Mouse (Mus musculus) liver, embryonic 12.5 days (tissue): ENCODE results near the gene Elmod3. TPM values are rescaled to one million over a fixed set of nuclear protein-coding genes. Genes with fewer than 3 reads are reported as not detected.

Experiments
- ATAC-seq: fragments of 200-750 bp; cut with Nextera tagmentation; 2 replicates; pipeline ENCODE4 v1.8.0; 2017; ENCODE audit warnings: moderate number of reproducible peaks, mild to moderate bottlenecking, moderate library complexity
- H3K27ac ChIP-seq: fragments of 300-500 bp; sonication (generic); 2 replicates; pipeline ENCODE4 v1.5.1; 2016; ENCODE audit warnings: mild to moderate bottlenecking
- H3K27me3 ChIP-seq: fragments of 300-500 bp; sonication (generic); replicated peaks from 2 replicates; pipeline ENCODE4 v1.6.1; 2016; ENCODE audit warnings: mild to moderate bottlenecking, moderate library complexity
- H3K36me3 ChIP-seq: fragments of 300-500 bp; sonication (generic); 2 replicates; pipeline ENCODE4 v1.6.1; 2016; ENCODE audit warnings: mild to moderate bottlenecking, moderate library complexity
- H3K4me1 ChIP-seq: fragments of 300-500 bp; sonication (generic); 2 replicates; pipeline ENCODE4 v1.6.1; 2016
- H3K4me2 ChIP-seq: fragments of 300-500 bp; sonication (generic); 2 replicates; pipeline ENCODE4 v1.6.1; 2016; ENCODE audit warnings: mild to moderate bottlenecking, moderate library complexity
- H3K4me3 ChIP-seq: fragments of 300-500 bp; sonication (generic); 2 replicates; pipeline ENCODE4 v1.5.1; 2016; ENCODE audit warnings: mild to moderate bottlenecking, moderate library complexity
- H3K9ac ChIP-seq: fragments of 300-500 bp; sonication (generic); 2 replicates; pipeline ENCODE4 v1.6.1; 2016; ENCODE audit warnings: mild to moderate bottlenecking, moderate library complexity
- H3K9me3 ChIP-seq: fragments of 300-500 bp; sonication (generic); replicated peaks from 2 replicates; pipeline ENCODE4 v1.6.1; 2016; ENCODE audit warnings: mild to moderate bottlenecking, moderate library complexity
- WGBS: fragments of 180-500 bp; shearing (Covaris S2); methylation state at CpG from one replicate; pipeline ENCODE4 v1.1.7; 2016; ENCODE audit not compliant: insufficient replicate concordance; 5-methylcytosine and 5-hydroxymethylcytosine counted together
- polyA plus RNA-seq: library from polyadenylated mRNA; unstranded; fragments of >200 nt; fragmentation: Nextera tagmentation; extraction: Ambion mirVana; gene quantifications from 2 replicates; pipeline ENCODE4 v1.2.1, GENCODE M21; 2016

Elmod3 gene
- polyA plus RNA-seq, 1 experiment from 2014 or later, result 7.6 TPM

- no peak overlapping the region for H3K4me3 ChIP-seq
- H3K9ac ChIP-seq, result no peak overlapping the region
- H3K9me3 ChIP-seq, result no peaks in the 10 kb centered on the region
- H3K4me2 ChIP-seq, result no peak overlapping the region
- 88% methylated on average over 16 of the region's 16 CpGs for WGBS
- H3K27ac ChIP-seq, result no peak overlapping the region
- H3K36me3 ChIP-seq, result peaks cover 22% of the 10 kb centered on the region
- H3K4me1 ChIP-seq, result no peaks in the 10 kb centered on the region
- no peaks in the 10 kb centered on the region for H3K27me3 ChIP-seq
- no peak for ATAC-seq
These were observed 29.1 kb upstream of the Elmod3 start for GRCm38 (mm10) chr6:72627276-72627675.

- ATAC-seq, result no peak
- no peak overlapping the region for H3K4me2 ChIP-seq
- H3K4me1 ChIP-seq, result peaks cover 4% of the 10 kb centered on the region; the same call in 1 of the 2 replicates
- peaks cover 18% of the 10 kb centered on the region for H3K36me3 ChIP-seq
- no peak overlapping the region for H3K4me3 ChIP-seq
- H3K9ac ChIP-seq, result no peak overlapping the region
- 67% methylated on average over 7 of the region's 7 CpGs for WGBS
- H3K27me3 ChIP-seq, result no peaks in the 10 kb centered on the region
- H3K9me3 ChIP-seq, result no peaks in the 10 kb centered on the region
- H3K27ac ChIP-seq, result no peak overlapping the region
These were observed 28.2 kb upstream of the Elmod3 start for GRCm38 (mm10) chr6:72626391-72626790.

- ATAC-seq, result no peak
- no peaks in the 10 kb centered on the region for H3K27me3 ChIP-seq
- H3K36me3 ChIP-seq, result peaks cover 7% of the 10 kb centered on the region; the same call in 1 of the 2 replicates
- H3K9me3 ChIP-seq, result no peaks in the 10 kb centered on the region
- WGBS, result 71% methylated on average over 8 of the region's 8 CpGs
- H3K4me2 ChIP-seq, result no peak overlapping the region
- no peak overlapping the region for H3K4me3 ChIP-seq
- H3K9ac ChIP-seq, result no peak overlapping the region
- peaks cover 21% of the 10 kb centered on the region for H3K4me1 ChIP-seq
- no peak overlapping the region for H3K27ac ChIP-seq
These were observed 25.6 kb upstream of the Elmod3 start for GRCm38 (mm10) chr6:72623661-72624402.

GRCm38 (mm10) chr6:72622917-72623316 is 24.7 kb upstream of the Elmod3 start:
- ATAC-seq, result no peak
- Histone ChIP-seq H3K36me3 (peaks cover 5% of the 10 kb centered on the region; the same call in 1 of the 2 replicates), H3K4me1 (peaks cover 21% of the 10 kb centered on the region), H3K4me3 (no peak overlapping the region), H3K4me2 (no peak overlapping the region), H3K9ac (no peak overlapping the region), H3K9me3 (no peaks in the 10 kb centered on the region), H3K27ac (no peak overlapping the region), H3K27me3 (no peaks in the 10 kb centered on the region)
- whole genome bisulfite sequencing, result 47% methylated on average over 3 of the region's 3 CpGs

- no peaks in the 10 kb centered on the region for H3K36me3 ChIP-seq
- H3K4me2 ChIP-seq, result no peak overlapping the region
- H3K27ac ChIP-seq, result no peak overlapping the region
- 33% methylated on average over 5 of the region's 5 CpGs for WGBS
- ATAC-seq, result no peak
- peaks cover 32% of the 10 kb centered on the region for H3K4me1 ChIP-seq
- H3K9ac ChIP-seq, result no peak overlapping the region
- H3K27me3 ChIP-seq, result no peaks in the 10 kb centered on the region
- H3K4me3 ChIP-seq, result no peak overlapping the region
- H3K9me3 ChIP-seq, result no peaks in the 10 kb centered on the region
These were observed 22.7 kb upstream of the Elmod3 start for GRCm38 (mm10) chr6:72620920-72621319.

GRCm38 (mm10) chr6:72619734-72620532 is 21.7 kb upstream of the Elmod3 start:
- no peak for ATAC-seq
- no peaks in the 10 kb centered on the region for H3K27me3 ChIP-seq
- no peak overlapping the region for H3K4me3 ChIP-seq
- peak overlapping the region; percentile 33 for H3K4me2 ChIP-seq
- H3K9me3 ChIP-seq, result no peaks in the 10 kb centered on the region
- peaks cover 42% of the 10 kb centered on the region for H3K4me1 ChIP-seq
- H3K36me3 ChIP-seq, result no peaks in the 10 kb centered on the region
- peak overlapping the region; percentile 53 for H3K27ac ChIP-seq
- 22% methylated on average over 12 of the region's 12 CpGs for WGBS
- H3K9ac ChIP-seq, result no peak overlapping the region; the same call in 1 of the 2 replicates

GRCm38 (mm10) chr6:72616643-72617288 is 18.6 kb upstream of the Elmod3 start, which contains the start of gene Tgoln1:
TSS of gene Tgoln1 (minus strand) at chr6:72617000.
- ATAC-seq, result peak; percentile 95
- Histone ChIP-seq H3K4me1 (peaks cover 59% of the 10 kb centered on the region), H3K4me3 (peak within 1 kb of the TSS; percentile 80), H3K9me3 (no peaks in the 10 kb centered on the region), H3K4me2 (peak within 1 kb of the TSS; percentile 95), H3K36me3 (peaks cover 21% of the 10 kb centered on the region), H3K27ac (peak within 1 kb of the TSS; percentile 89), H3K27me3 (no peaks in the 10 kb centered on the region), H3K9ac (peak within 1 kb of the TSS; percentile 82)
- under 1% methylated on average over 41 of the region's 41 CpGs for WGBS

GRCm38 (mm10) chr6:72615561-72616375 is 17.6 kb upstream of the Elmod3 start:
- no peak for ATAC-seq

GRCm38 (mm10) chr6:72615151-72615550 is 16.9 kb upstream of the Elmod3 start:
- no peak overlapping the region for H3K27ac ChIP-seq
- H3K4me1 ChIP-seq, result peaks cover 46% of the 10 kb centered on the region
- no peaks in the 10 kb centered on the region for H3K9me3 ChIP-seq
- 29% methylated on average over 2 of the region's 2 CpGs for WGBS
- peak overlapping the region; percentile 82 for H3K9ac ChIP-seq
- H3K36me3 ChIP-seq, result peaks cover 37% of the 10 kb centered on the region
- H3K27me3 ChIP-seq, result no peaks in the 10 kb centered on the region
- ATAC-seq, result no peak
- peak overlapping the region; percentile 80 for H3K4me3 ChIP-seq
- H3K4me2 ChIP-seq, result peak overlapping the region; percentile 95

More at GRCm38 (mm10) chr6:72615561-72616375, 17.6 kb upstream of the Elmod3 start:
- H3K9me3 ChIP-seq, result no peaks in the 10 kb centered on the region
- peak overlapping the region; percentile 95 for H3K4me2 ChIP-seq
- WGBS, result 14% methylated on average over 25 of the region's 25 CpGs
- H3K27ac ChIP-seq, result peak overlapping the region; percentile 89
- H3K27me3 ChIP-seq, result no peaks in the 10 kb centered on the region
- peak overlapping the region; percentile 80 for H3K4me3 ChIP-seq
- peak overlapping the region; percentile 82 for H3K9ac ChIP-seq
- H3K36me3 ChIP-seq, result peaks cover 31% of the 10 kb centered on the region
- peaks cover 51% of the 10 kb centered on the region for H3K4me1 ChIP-seq

- 73% methylated on average over 4 of the region's 4 CpGs for WGBS
- Histone ChIP-seq H3K36me3 (peaks cover 80% of the 10 kb centered on the region), H3K9me3 (no peaks in the 10 kb centered on the region)
These were observed 12.0 kb upstream of the Elmod3 start for GRCm38 (mm10) chr6:72610261-72610660.

GRCm38 (mm10) chr6:72608662-72609184 is 10.5 kb upstream of the Elmod3 start:
- Histone ChIP-seq H3K9me3 (no peaks in the 10 kb centered on the region), H3K4me3 (no peak overlapping the region), H3K4me2 (no peak overlapping the region), H3K9ac (no peak overlapping the region), H3K4me1 (peaks cover 12% of the 10 kb centered on the region; the same call in 1 of the 2 replicates), H3K36me3 (peaks cover 88% of the 10 kb centered on the region), H3K27ac (no peak overlapping the region), H3K27me3 (no peaks in the 10 kb centered on the region)
- no peak for ATAC-seq
- 85% methylated on average over 4 of the region's 4 CpGs for WGBS

More at GRCm38 (mm10) chr6:72610261-72610660, 12.0 kb upstream of the Elmod3 start:
- H3K27me3 ChIP-seq, result no peaks in the 10 kb centered on the region
- H3K27ac ChIP-seq, result no peak overlapping the region
- no peak overlapping the region for H3K4me3 ChIP-seq
- no peak overlapping the region for H3K9ac ChIP-seq
- no peak for ATAC-seq
- peaks cover 27% of the 10 kb centered on the region for H3K4me1 ChIP-seq
- no peak overlapping the region for H3K4me2 ChIP-seq
